Mouse (Mus musculus): ENCODE measurements around the gene Klf2. TPM values are rescaled to one million over a fixed set of nuclear protein-coding genes. Genes with fewer than 3 reads are reported as not detected.

Gene Klf2
- total and polyA plus RNA-seq, 3 experiments = 0.11 to 1.1 TPM; not detected in 1

DNA sequence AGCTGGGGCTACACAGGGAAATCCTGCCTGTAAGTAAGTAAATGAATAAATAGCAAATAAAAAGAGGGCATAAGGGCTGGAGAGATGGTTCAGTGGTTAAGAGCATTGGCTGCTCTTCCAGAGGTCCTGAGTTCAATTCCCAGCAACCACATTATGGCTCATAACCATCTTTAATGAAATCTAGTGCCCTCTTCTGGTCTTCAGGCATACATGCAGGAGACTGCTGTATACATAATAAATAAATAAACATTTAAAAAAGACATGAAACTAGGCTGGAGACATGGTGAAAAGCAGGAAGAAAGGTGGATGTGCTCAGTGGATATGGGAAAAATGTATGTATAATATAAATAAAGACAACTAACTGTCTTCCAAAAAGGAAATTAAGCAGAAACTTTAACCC is 25.5 kb upstream of the Klf2 start:
- no peak overlapping the region for H3K4me3 ChIP-seq (ENCODE audit: low read depth, low read length)
- no peaks in the 10 kb centered on the region; the same call in 1 of the 2 replicates for H3K9me3 ChIP-seq (replicated peaks)
- peaks cover 13% of the 10 kb centered on the region for H3K4me1 ChIP-seq (ENCODE audit: insufficient read depth, low read depth, low read length)
- no peak for ATAC-seq (ENCODE audit: extremely low read depth, insufficient number of reproducible peaks, low FRiP score, poor library complexity, severe bottlenecking)
- H3K36me3 ChIP-seq (replicated peaks) = no peaks in the 10 kb centered on the region
- no peak for DNase-seq (ENCODE audit: low spot score)
- TF ChIP-seq GATA2 (IDR thresholded peaks at IDR 0.05; ENCODE audit: borderline replicate concordance, low read depth, low read length) = no peak
- no peak for TF ChIP-seq CTCF (IDR thresholded peaks at IDR 0.05; ENCODE audit: low read depth, low read length)
- TF ChIP-seq GATA1 (IDR thresholded peaks at IDR 0.05; ENCODE audit: borderline replicate concordance, low read length) = no peak
- no peak for TF ChIP-seq POLR2AphosphoS5 (IDR thresholded peaks at IDR 0.05; ENCODE audit: insufficient replicate concordance, low read depth, low read length)
- TF ChIP-seq TAL1 (conservative IDR thresholded peaks at IDR 0.05; ENCODE audit: low read depth, low read length) = no peak
- H3K27me3 ChIP-seq (ENCODE audit: insufficient read depth, low read length) = peaks cover 32% of the 10 kb centered on the region

DNA sequence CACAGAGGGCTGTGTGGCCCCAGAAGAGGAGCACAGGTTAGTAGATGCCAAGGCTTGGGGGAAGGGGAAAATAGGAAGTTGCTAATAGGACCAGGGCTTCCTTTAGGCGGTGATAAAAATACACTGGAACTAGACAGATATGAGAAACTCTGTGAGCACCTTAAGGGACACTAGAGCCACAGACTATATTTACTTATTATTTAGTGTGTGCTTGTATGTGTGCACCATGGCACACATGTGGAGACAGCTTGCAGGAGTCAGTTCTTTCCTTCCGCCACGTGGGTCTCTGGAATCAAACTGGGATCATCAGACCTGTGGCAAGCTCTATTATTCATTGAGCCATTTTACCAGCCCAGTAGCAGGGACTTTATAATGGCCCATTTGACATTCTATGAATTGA is 23.7 kb upstream of the Klf2 start:
- no peaks in the 10 kb centered on the region for H3K36me3 ChIP-seq (replicated peaks)
- H3K9me3 ChIP-seq (replicated peaks) = no peaks in the 10 kb centered on the region; the same call in 1 of the 2 replicates
- no peak for DNase-seq (ENCODE audit: low spot score)
- peaks cover 15% of the 10 kb centered on the region for H3K4me1 ChIP-seq (ENCODE audit: insufficient read depth, low read depth, low read length)
- no peak for ATAC-seq (ENCODE audit: extremely low read depth, insufficient number of reproducible peaks, low FRiP score, poor library complexity, severe bottlenecking)
- no peak overlapping the region for H3K4me3 ChIP-seq (ENCODE audit: low read depth, low read length)
- H3K27me3 ChIP-seq (ENCODE audit: insufficient read depth, low read length) = peaks cover 35% of the 10 kb centered on the region
- TF ChIP-seq GATA2 (IDR thresholded peaks at IDR 0.05; ENCODE audit: borderline replicate concordance, low read depth, low read length) (no peak), TAL1 (conservative IDR thresholded peaks at IDR 0.05; ENCODE audit: low read depth, low read length) (no peak), CTCF (IDR thresholded peaks at IDR 0.05; ENCODE audit: low read depth, low read length) (no peak), POLR2AphosphoS5 (IDR thresholded peaks at IDR 0.05; ENCODE audit: insufficient replicate concordance, low read depth, low read length) (no peak), GATA1 (IDR thresholded peaks at IDR 0.05; ENCODE audit: borderline replicate concordance, low read length) (no peak)

DNA sequence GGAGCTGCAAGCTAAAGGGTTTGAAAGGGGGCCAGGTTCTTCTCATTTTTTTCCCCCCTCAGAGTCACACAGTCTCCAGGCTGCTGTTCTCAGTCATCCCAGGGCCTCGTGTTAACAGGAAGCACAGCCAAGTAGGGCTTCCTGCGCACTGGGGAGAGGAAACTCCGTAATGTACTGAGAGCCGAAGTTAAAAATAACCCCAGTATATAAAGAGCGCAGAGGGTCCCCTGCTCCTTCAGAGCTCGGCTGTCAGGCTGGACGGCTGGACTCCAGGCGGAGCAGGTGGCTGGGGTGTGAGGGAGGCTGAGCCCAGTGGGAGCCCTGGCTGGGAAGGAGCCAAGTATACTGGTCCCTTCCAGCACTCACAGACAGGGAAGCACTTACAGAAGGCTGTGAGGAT is 23.2 kb upstream of the Klf2 start:
- DNase-seq (ENCODE audit: low spot score) (no peak), ATAC-seq (ENCODE audit: extremely low read depth, insufficient number of reproducible peaks, low FRiP score, poor library complexity, severe bottlenecking) (no peak)
- TF ChIP-seq CTCF (IDR thresholded peaks at IDR 0.05; ENCODE audit: low read depth, low read length) (no peak), GATA1 (IDR thresholded peaks at IDR 0.05; ENCODE audit: borderline replicate concordance, low read length) (no peak), POLR2AphosphoS5 (IDR thresholded peaks at IDR 0.05; ENCODE audit: insufficient replicate concordance, low read depth, low read length) (no peak), GATA2 (IDR thresholded peaks at IDR 0.05; ENCODE audit: borderline replicate concordance, low read depth, low read length) (no peak), TAL1 (conservative IDR thresholded peaks at IDR 0.05; ENCODE audit: low read depth, low read length) (no peak)

GRCm38 (mm10) chr8:72296561-72296960 is 22.3 kb upstream of the Klf2 start:
- Histone ChIP-seq H3K36me3 (replicated peaks) (no peaks in the 10 kb centered on the region), H3K9me3 (replicated peaks) (no peaks in the 10 kb centered on the region; the same call in 1 of the 2 replicates), H3K27me3 (ENCODE audit: insufficient read depth, low read length) (peaks cover 45% of the 10 kb centered on the region), H3K4me3 (ENCODE audit: low read depth, low read length) (no peak overlapping the region), H3K4me1 (ENCODE audit: insufficient read depth, low read depth, low read length) (peaks cover 15% of the 10 kb centered on the region)
- TF ChIP-seq GATA2 (IDR thresholded peaks at IDR 0.05; ENCODE audit: borderline replicate concordance, low read depth, low read length) = no peak
- TF ChIP-seq GATA1 (IDR thresholded peaks at IDR 0.05; ENCODE audit: borderline replicate concordance, low read length) = no peak
- DNase-seq (ENCODE audit: low spot score) (no peak), ATAC-seq (ENCODE audit: extremely low read depth, insufficient number of reproducible peaks, low FRiP score, poor library complexity, severe bottlenecking) (no peak)

More for the DNA sequence above, 23.2 kb upstream of the Klf2 start:
- Histone ChIP-seq H3K4me1 (ENCODE audit: insufficient read depth, low read depth, low read length) (peaks cover 15% of the 10 kb centered on the region), H3K4me3 (ENCODE audit: low read depth, low read length) (no peak overlapping the region), H3K27me3 (ENCODE audit: insufficient read depth, low read length) (peaks cover 39% of the 10 kb centered on the region), H3K36me3 (replicated peaks) (no peaks in the 10 kb centered on the region), H3K9me3 (replicated peaks) (no peaks in the 10 kb centered on the region; the same call in 1 of the 2 replicates)

- H3K9me3 ChIP-seq (replicated peaks) = no peaks in the 10 kb centered on the region
- TF ChIP-seq POLR2AphosphoS5 (IDR thresholded peaks at IDR 0.05; ENCODE audit: insufficient replicate concordance, low read depth, low read length) (no peak), GATA1 (IDR thresholded peaks at IDR 0.05; ENCODE audit: borderline replicate concordance, low read length) (no peak)
- DNase-seq (ENCODE audit: low spot score) (no peak), ATAC-seq (ENCODE audit: extremely low read depth, insufficient number of reproducible peaks, low FRiP score, poor library complexity, severe bottlenecking) (no peak)
- no peak overlapping the region for H3K4me3 ChIP-seq (ENCODE audit: low read depth, low read length)
- peaks cover 18% of the 10 kb centered on the region for H3K4me1 ChIP-seq (ENCODE audit: insufficient read depth, low read depth, low read length)
- H3K27me3 ChIP-seq (ENCODE audit: insufficient read depth, low read length) = peaks cover 59% of the 10 kb centered on the region
- H3K36me3 ChIP-seq (replicated peaks) = no peaks in the 10 kb centered on the region
Measured at GRCm38 (mm10) chr8:72298928-72299327, 19.9 kb upstream of the Klf2 start.

GRCm38 (mm10) chr8:72300654-72301400 is 18.0 kb upstream of the Klf2 start:
- Histone ChIP-seq H3K4me1 (ENCODE audit: insufficient read depth, low read depth, low read length) (peaks cover 8% of the 10 kb centered on the region; the same call in 1 of the 2 replicates), H3K27me3 (ENCODE audit: insufficient read depth, low read length) (peaks cover 54% of the 10 kb centered on the region), H3K4me3 (ENCODE audit: low read depth, low read length) (no peak overlapping the region), H3K36me3 (replicated peaks) (no peaks in the 10 kb centered on the region), H3K9me3 (replicated peaks) (no peaks in the 10 kb centered on the region)
- DNase-seq (ENCODE audit: low spot score) (no peak), ATAC-seq (ENCODE audit: extremely low read depth, insufficient number of reproducible peaks, low FRiP score, poor library complexity, severe bottlenecking) (no peak)
- TF ChIP-seq GATA2 (IDR thresholded peaks at IDR 0.05; ENCODE audit: borderline replicate concordance, low read depth, low read length) (no peak), POLR2AphosphoS5 (IDR thresholded peaks at IDR 0.05; ENCODE audit: insufficient replicate concordance, low read depth, low read length) (no peak), TAL1 (conservative IDR thresholded peaks at IDR 0.05; ENCODE audit: low read depth, low read length) (no peak), GATA1 (IDR thresholded peaks at IDR 0.05; ENCODE audit: borderline replicate concordance, low read length) (no peak), CTCF (IDR thresholded peaks at IDR 0.05; ENCODE audit: low read depth, low read length) (no peak)

Measured in G1E (cell line).